Mouse (Mus musculus): ENCODE results near the gene Kif5a. TPM values are rescaled to one million over a fixed set of nuclear protein-coding genes. Genes with fewer than 3 reads are reported as not detected.

The Kif5a gene
- polyA plus RNA-seq, 1 experiment from 2014 or later = 7.8 TPM

GRCm38 (mm10) chr10:127210961-127211405 lies 52.2 kb downstream of the Kif5a start:
- H3K4me1 ChIP-seq (ENCODE audit: control insufficient read depth, insufficient read depth, low read length) = no peaks in the 10 kb centered on the region
- H3K36me3 ChIP-seq (ENCODE audit: control insufficient read depth, insufficient read depth, low read length) = peaks cover 6% of the 10 kb centered on the region; the same call in 1 of the 2 replicates
- peak overlapping the region; percentile 90 for H3K4me2 ChIP-seq (replicated peaks; ENCODE audit: low read depth, low read length)
- no peaks in the 10 kb centered on the region for H3K9me3 ChIP-seq (ENCODE audit: control insufficient read depth, low read depth, low read length)
- peak overlapping the region; percentile 86 for H3K4me3 ChIP-seq (ENCODE audit: low read depth, low read length)
- WGBS = 1% methylated on average over 25 of the region's 25 CpGs
- H3K27me3 ChIP-seq (ENCODE audit: control insufficient read depth, insufficient read depth, low read length) = no peaks in the 10 kb centered on the region
- H3K27ac ChIP-seq (ENCODE audit: low read length) = peak overlapping the region; percentile 39; the same call in 1 of the 2 replicates
- H3K9ac ChIP-seq (replicated peaks; ENCODE audit: low read depth, low read length) = peak overlapping the region; percentile 77
- ATAC-seq (ENCODE audit: insufficient number of reproducible peaks, insufficient read depth, low FRiP score, low read depth) = peak; percentile 46; the same call in 1 of the 2 replicates

GRCm38 (mm10) chr10:127209928-127210570 lies 53.1 kb downstream of the Kif5a start:
- H3K27me3 ChIP-seq (ENCODE audit: control insufficient read depth, insufficient read depth, low read length) = no peaks in the 10 kb centered on the region
- peak overlapping the region; percentile 90 for H3K4me2 ChIP-seq (replicated peaks; ENCODE audit: low read depth, low read length)
- WGBS = 81% methylated on average over 13 of the region's 13 CpGs
- H3K4me1 ChIP-seq (ENCODE audit: control insufficient read depth, insufficient read depth, low read length) = no peaks in the 10 kb centered on the region
- peaks cover 14% of the 10 kb centered on the region for H3K36me3 ChIP-seq (ENCODE audit: control insufficient read depth, insufficient read depth, low read length)
- H3K9ac ChIP-seq (replicated peaks; ENCODE audit: low read depth, low read length) = no peak overlapping the region
- no peak overlapping the region for H3K27ac ChIP-seq (ENCODE audit: low read length)
- no peaks in the 10 kb centered on the region for H3K9me3 ChIP-seq (ENCODE audit: control insufficient read depth, low read depth, low read length)
- ATAC-seq (ENCODE audit: insufficient number of reproducible peaks, insufficient read depth, low FRiP score, low read depth) = no peak
- H3K4me3 ChIP-seq (ENCODE audit: low read depth, low read length) = peak overlapping the region; percentile 86

GRCm38 (mm10) chr10:127208921-127209320 lies 54.2 kb downstream of the Kif5a start:
- H3K36me3 ChIP-seq (ENCODE audit: control insufficient read depth, insufficient read depth, low read length) = peaks cover 14% of the 10 kb centered on the region
- WGBS = 84% methylated on average over 4 of the region's 4 CpGs
- no peak for ATAC-seq (ENCODE audit: insufficient number of reproducible peaks, insufficient read depth, low FRiP score, low read depth)

DNA sequence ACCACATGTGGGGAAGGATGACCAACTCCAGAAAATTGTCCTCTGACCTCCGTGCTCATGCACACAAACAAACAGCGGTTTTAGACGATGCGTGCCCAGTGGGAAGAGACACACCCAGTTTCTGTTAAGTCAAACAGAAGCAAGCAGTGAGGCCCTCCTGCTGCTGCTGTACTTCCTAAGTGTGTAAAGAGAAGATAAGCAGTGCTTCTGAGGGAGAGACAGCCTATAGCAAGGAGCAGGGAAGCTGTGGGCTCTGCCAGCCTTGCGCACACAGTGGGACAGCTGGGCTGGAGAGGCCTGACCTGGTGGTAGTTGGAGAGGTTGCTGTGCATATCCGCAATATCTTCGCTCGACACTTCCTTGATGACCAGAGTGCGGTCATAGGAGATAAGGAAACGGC lies 57.8 kb downstream of the Kif5a start:
- 79% methylated on average over 10 of the region's 10 CpGs for WGBS
- Histone ChIP-seq H3K4me1 (ENCODE audit: control insufficient read depth, insufficient read depth, low read length) (no peaks in the 10 kb centered on the region), H3K27ac (ENCODE audit: low read length) (no peak overlapping the region), H3K4me3 (ENCODE audit: low read depth, low read length) (no peak overlapping the region), H3K9ac (replicated peaks; ENCODE audit: low read depth, low read length) (no peak overlapping the region), H3K36me3 (ENCODE audit: control insufficient read depth, insufficient read depth, low read length) (peaks cover 18% of the 10 kb centered on the region), H3K4me2 (replicated peaks; ENCODE audit: low read depth, low read length) (no peak overlapping the region), H3K27me3 (ENCODE audit: control insufficient read depth, insufficient read depth, low read length) (no peaks in the 10 kb centered on the region), H3K9me3 (ENCODE audit: control insufficient read depth, low read depth, low read length) (no peaks in the 10 kb centered on the region)
- peak; percentile 85; the same call in 1 of the 2 replicates for ATAC-seq (ENCODE audit: insufficient number of reproducible peaks, insufficient read depth, low FRiP score, low read depth)

More at GRCm38 (mm10) chr10:127208921-127209320, 54.2 kb downstream of the Kif5a start:
- no peak overlapping the region for H3K9ac ChIP-seq (replicated peaks; ENCODE audit: low read depth, low read length)
- H3K4me3 ChIP-seq (ENCODE audit: low read depth, low read length) = no peak overlapping the region
- no peak overlapping the region for H3K4me2 ChIP-seq (replicated peaks; ENCODE audit: low read depth, low read length)
- no peaks in the 10 kb centered on the region for H3K27me3 ChIP-seq (ENCODE audit: control insufficient read depth, insufficient read depth, low read length)
- no peak overlapping the region for H3K27ac ChIP-seq (ENCODE audit: low read length)
- H3K9me3 ChIP-seq (ENCODE audit: control insufficient read depth, low read depth, low read length) = no peaks in the 10 kb centered on the region
- H3K4me1 ChIP-seq (ENCODE audit: control insufficient read depth, insufficient read depth, low read length) = no peaks in the 10 kb centered on the region

DNA sequence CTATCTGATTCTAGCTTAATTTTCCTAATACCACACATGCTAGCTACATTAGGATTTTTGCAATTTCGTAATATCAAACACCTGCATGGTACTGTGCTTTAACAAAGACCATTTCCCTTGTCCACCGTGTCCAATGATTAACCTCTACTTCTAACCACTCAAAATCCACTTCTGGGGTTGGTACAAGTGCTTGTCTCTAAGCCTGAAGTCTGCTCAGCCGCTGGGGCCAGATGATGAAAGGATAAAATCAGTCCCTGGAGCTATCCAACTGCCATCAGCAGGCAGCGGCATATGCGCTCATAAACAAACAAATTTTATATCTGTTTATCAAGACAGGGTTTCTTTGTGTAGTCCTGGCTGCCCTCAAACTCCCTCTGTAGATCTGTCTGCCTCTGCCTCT lies 58.6 kb downstream of the Kif5a start:
- H3K27ac ChIP-seq (ENCODE audit: low read length) = no peak overlapping the region
- H3K9ac ChIP-seq (replicated peaks; ENCODE audit: low read depth, low read length) = no peak overlapping the region
- H3K4me2 ChIP-seq (replicated peaks; ENCODE audit: low read depth, low read length) = no peak overlapping the region
- peaks cover 25% of the 10 kb centered on the region for H3K36me3 ChIP-seq (ENCODE audit: control insufficient read depth, insufficient read depth, low read length)
- 88% methylated on average over 5 of the region's 5 CpGs for WGBS
- no peaks in the 10 kb centered on the region for H3K4me1 ChIP-seq (ENCODE audit: control insufficient read depth, insufficient read depth, low read length)
- ATAC-seq (ENCODE audit: insufficient number of reproducible peaks, insufficient read depth, low FRiP score, low read depth) = no peak
- no peaks in the 10 kb centered on the region for H3K27me3 ChIP-seq (ENCODE audit: control insufficient read depth, insufficient read depth, low read length)
- no peaks in the 10 kb centered on the region for H3K9me3 ChIP-seq (ENCODE audit: control insufficient read depth, low read depth, low read length)
- H3K4me3 ChIP-seq (ENCODE audit: low read depth, low read length) = no peak overlapping the region

DNA sequence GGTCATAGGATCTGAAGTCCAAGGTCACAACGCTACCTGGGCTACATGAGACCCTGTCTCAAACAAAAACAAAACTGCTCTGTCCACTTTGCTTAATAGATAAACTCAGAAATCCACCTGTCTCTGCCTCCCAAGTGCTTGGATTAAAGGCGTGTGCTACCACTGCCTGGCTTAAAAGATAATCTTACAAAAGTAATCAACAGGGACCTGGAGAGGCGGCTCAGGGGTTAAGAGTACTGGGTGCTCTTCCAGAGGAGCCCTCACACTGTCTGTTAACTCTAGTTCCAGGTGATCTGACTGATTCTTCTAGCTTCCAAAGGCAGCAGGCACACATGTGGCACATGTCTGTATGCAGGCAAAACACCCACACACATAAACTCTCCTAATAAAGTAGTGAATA lies 60.0 kb downstream of the Kif5a start:
- H3K36me3 ChIP-seq (ENCODE audit: control insufficient read depth, insufficient read depth, low read length) = peaks cover 33% of the 10 kb centered on the region
- H3K4me3 ChIP-seq (ENCODE audit: low read depth, low read length) = no peak overlapping the region
- H3K27ac ChIP-seq (ENCODE audit: low read length) = no peak overlapping the region
- H3K4me1 ChIP-seq (ENCODE audit: control insufficient read depth, insufficient read depth, low read length) = no peaks in the 10 kb centered on the region
- no peaks in the 10 kb centered on the region for H3K27me3 ChIP-seq (ENCODE audit: control insufficient read depth, insufficient read depth, low read length)
- 84% methylated on average over 3 of the region's 3 CpGs for WGBS
- no peak overlapping the region for H3K9ac ChIP-seq (replicated peaks; ENCODE audit: low read depth, low read length)
- no peak overlapping the region for H3K4me2 ChIP-seq (replicated peaks; ENCODE audit: low read depth, low read length)
- H3K9me3 ChIP-seq (ENCODE audit: control insufficient read depth, low read depth, low read length) = no peaks in the 10 kb centered on the region
- ATAC-seq (ENCODE audit: insufficient number of reproducible peaks, insufficient read depth, low FRiP score, low read depth) = no peak

GRCm38 (mm10) chr10:127200279-127200678 lies 62.9 kb downstream of the Kif5a start:
- H3K9me3 ChIP-seq (ENCODE audit: control insufficient read depth, low read depth, low read length) = no peaks in the 10 kb centered on the region
- no peak overlapping the region for H3K4me2 ChIP-seq (replicated peaks; ENCODE audit: low read depth, low read length)
- no peak overlapping the region for H3K4me3 ChIP-seq (ENCODE audit: low read depth, low read length)
- no peak overlapping the region for H3K9ac ChIP-seq (replicated peaks; ENCODE audit: low read depth, low read length)
- H3K36me3 ChIP-seq (ENCODE audit: control insufficient read depth, insufficient read depth, low read length) = peaks cover 21% of the 10 kb centered on the region
- no peak for ATAC-seq (ENCODE audit: insufficient number of reproducible peaks, insufficient read depth, low FRiP score, low read depth)
- H3K27me3 ChIP-seq (ENCODE audit: control insufficient read depth, insufficient read depth, low read length) = no peaks in the 10 kb centered on the region
- WGBS = 82% methylated on average over 8 of the region's 8 CpGs
- H3K27ac ChIP-seq (ENCODE audit: low read length) = no peak overlapping the region
- peaks cover 8% of the 10 kb centered on the region; the same call in 1 of the 2 replicates for H3K4me1 ChIP-seq (ENCODE audit: control insufficient read depth, insufficient read depth, low read length)

GRCm38 (mm10) chr10:127199474-127199873 lies 63.7 kb downstream of the Kif5a start:
- 81% methylated on average over 11 of the region's 11 CpGs for WGBS
- H3K27me3 ChIP-seq (ENCODE audit: control insufficient read depth, insufficient read depth, low read length) = no peaks in the 10 kb centered on the region
- peaks cover 15% of the 10 kb centered on the region; the same call in 1 of the 2 replicates for H3K4me1 ChIP-seq (ENCODE audit: control insufficient read depth, insufficient read depth, low read length)
- no peak overlapping the region for H3K9ac ChIP-seq (replicated peaks; ENCODE audit: low read depth, low read length)
- H3K36me3 ChIP-seq (ENCODE audit: control insufficient read depth, insufficient read depth, low read length) = peaks cover 19% of the 10 kb centered on the region
- no peak overlapping the region for H3K27ac ChIP-seq (ENCODE audit: low read length)
- H3K4me3 ChIP-seq (ENCODE audit: low read depth, low read length) = no peak overlapping the region
- no peak for ATAC-seq (ENCODE audit: insufficient number of reproducible peaks, insufficient read depth, low FRiP score, low read depth)
- H3K4me2 ChIP-seq (replicated peaks; ENCODE audit: low read depth, low read length) = no peak overlapping the region
- H3K9me3 ChIP-seq (ENCODE audit: control insufficient read depth, low read depth, low read length) = no peaks in the 10 kb centered on the region
